ENCODE assay signal across 12 mouse cellular contexts in the genomic region with DNA sequence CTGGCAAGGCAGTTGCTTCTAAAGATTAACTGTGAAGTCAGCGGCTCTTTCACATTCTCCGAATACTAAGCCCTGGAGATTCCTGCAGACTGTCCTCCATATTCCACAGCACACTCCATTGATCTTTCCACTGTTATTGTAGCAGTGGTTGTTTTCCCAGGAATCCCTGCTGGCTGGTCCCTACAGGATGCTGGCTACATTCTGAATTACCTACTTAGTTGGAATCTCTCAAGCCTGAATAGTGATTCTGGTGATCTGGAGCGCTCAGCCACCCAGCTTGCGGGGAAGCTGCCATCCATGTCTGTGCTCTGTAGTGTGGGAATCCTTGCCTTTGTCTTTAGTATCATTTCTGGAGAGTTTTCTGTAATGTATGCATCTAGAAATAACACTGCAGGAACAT. TPM values are rescaled to one million over a fixed set of nuclear protein-coding genes. Genes with fewer than 3 reads are reported as not detected.
DNase-seq lines count a peak whose midpoint lies in the region; ATAC-seq lines count a peak whose summit lies in the region.
"Had no signal": no experiment of that assay in that cellular context is flagged by ENCODE, and none has a peak within 500 bp of the region (broad histone marks: within the 10 kb centered on the region; RNA-seq: fewer than 3 reads in every experiment).

No protein-coding gene starts in this region.

- H3K27me3 ChIP-seq in heart, embryonic 14.5 days (ENCODE audit: control insufficient read depth, insufficient read depth, low read length): no peaks in the 10 kb centered on the region
- no peaks in the 10 kb centered on the region for H3K27me3 ChIP-seq in forebrain, embryonic 13.5 days
- H3K27me3 ChIP-seq in midbrain, embryonic 10.5 days (ENCODE audit: low read depth, poor library complexity, severe bottlenecking): no peaks in the 10 kb centered on the region

- WGBS in heart, embryonic 14.5 days: 47% methylated on average over 4 of the region's 4 CpGs
- 13% methylated on average over 4 of the region's 4 CpGs for WGBS in forebrain, embryonic 13.5 days
- 11% methylated on average over 4 of the region's 4 CpGs for WGBS in midbrain, embryonic 10.5 days

- peak overlapping the region in 1 of 2 experiments; percentile 20; a peak in 2 of 4 replicates for H3K4me3 ChIP-seq in heart, embryonic 14.5 days (ENCODE audit: control insufficient read depth in 1 of 2, insufficient read depth in 1 of 2, low read depth in 1 of 2, low read length in 2 of 2)
- no peak overlapping the region for H3K4me3 ChIP-seq in forebrain, embryonic 13.5 days
- 0 out of 2 replicates have a peak overlapping the region, but pooled peaks have one; percentile 14 for H3K4me3 ChIP-seq in midbrain, embryonic 10.5 days

- peaks cover 3 to 10% of the 10 kb centered on the region in 2 experiments; a peak in 1 of 4 replicates for H3K4me1 ChIP-seq in heart, embryonic 14.5 days (ENCODE audit: control insufficient read depth in 2 of 2, insufficient read depth in 2 of 2, low read length in 2 of 2)
- peaks cover 17% of the 10 kb centered on the region; the same call in 1 of the 2 replicates for H3K4me1 ChIP-seq in forebrain, embryonic 13.5 days
- peaks cover 27% of the 10 kb centered on the region for H3K4me1 ChIP-seq in midbrain, embryonic 10.5 days

- no peak overlapping the region for H3K9ac ChIP-seq in heart, embryonic 14.5 days (ENCODE audit: low read length)
- H3K9ac ChIP-seq in forebrain, embryonic 13.5 days: no peak overlapping the region

- peak overlapping the region; percentile 59 for H3K4me2 ChIP-seq in heart, embryonic 14.5 days (ENCODE audit: low read length)
- peak overlapping the region; percentile 47 for H3K4me2 ChIP-seq in forebrain, embryonic 13.5 days

- no peaks in the 10 kb centered on the region for H3K36me3 ChIP-seq in heart, embryonic 14.5 days (ENCODE audit: control insufficient read depth, insufficient read depth, low read length)
- no peaks in the 10 kb centered on the region for H3K36me3 ChIP-seq in forebrain, embryonic 13.5 days (ENCODE audit: poor library complexity, severe bottlenecking)
- no peaks in the 10 kb centered on the region for H3K36me3 ChIP-seq in midbrain, embryonic 10.5 days

- no peak for ATAC-seq in heart, embryonic 14.5 days (ENCODE audit: insufficient number of reproducible peaks, insufficient read depth, low FRiP score, low read depth)
- ATAC-seq in forebrain, embryonic 13.5 days: peak; percentile 60
- ATAC-seq: intestine, embryonic 16.5 days had no signal

- no peak overlapping the region for H3K27ac ChIP-seq in heart, embryonic 14.5 days (replicated peaks in 1 of 2; ENCODE audit: control insufficient read depth in 1 of 2, insufficient read depth in 1 of 2, low read depth in 2 of 2, low read length in 2 of 2)
- H3K27ac ChIP-seq in forebrain, embryonic 13.5 days: peak overlapping the region; percentile 25; the same call in 1 of the 2 replicates
- H3K27ac ChIP-seq in midbrain, embryonic 10.5 days (replicated peaks): peak overlapping the region; percentile 68; the same call in 1 of the 2 replicates
- H3K27ac ChIP-seq: macrophage had no signal

- no peak for DNase-seq in heart, adult 9 months (ENCODE audit: low spot score in 2 of 2)
- DNase-seq in brain, adult 2 months (ENCODE audit: low read depth, low spot score): peak; percentile 56
- peak; percentile 23 for DNase-seq in midbrain, embryonic 10.5 days (ENCODE audit: low spot score)
- no peak for DNase-seq in testis, postnatal 14 days (ENCODE audit: low spot score)
- no peak for DNase-seq in embryo, embryonic 9.5 days (ENCODE audit: extremely low spot score)
- no peak for DNase-seq in layer of hippocampus, adult 11-12 months (ENCODE audit: low spot score)
- DNase-seq: adrenal gland, postnatal 14 days; thymus, postnatal 4 days had no signal

- H3K9me3 ChIP-seq in heart, embryonic 14.5 days (ENCODE audit: control insufficient read depth, low read length): no peaks in the 10 kb centered on the region
- no peaks in the 10 kb centered on the region for H3K9me3 ChIP-seq in forebrain, embryonic 13.5 days (replicated peaks)
- H3K9me3 ChIP-seq in midbrain, embryonic 10.5 days (replicated peaks): no peaks in the 10 kb centered on the region

RNA-seq across cellular contexts. Expression of a gene that starts 51.5 kb away (rescaled TPM):
- 0.67 and 1.5 TPM in 2 replicates for polyA plus RNA-seq in heart, embryonic 14.5 days (2014; fragmentation: Nextera tagmentation; extraction: Ambion mirVana)
- polyA plus RNA-seq in forebrain, embryonic 13.5 days (2015; fragmentation: Nextera tagmentation; extraction: Ambion mirVana): 43.3 and 43.7 TPM in 2 replicates
- polyA plus RNA-seq in midbrain, embryonic 10.5 days (2016; fragmentation: Nextera tagmentation; extraction: Ambion mirVana): 8.0 and 13.7 TPM in 2 replicates
- polyA plus RNA-seq: macrophage had no signal

Comparison
In these comparisons a context has a peak if more than half of its experiments do, and no peak if none do; other contexts are left out.
1. H3K27ac ChIP-seq: peak in forebrain, embryonic 13.5 days (single experiment) and midbrain, embryonic 10.5 days (single experiment); none in heart, embryonic 14.5 days (0 of 2).
2. DNase-seq: peak in brain, adult 2 months (single experiment) and midbrain, embryonic 10.5 days (single experiment); none in heart, adult 9 months (0 of 2), testis, postnatal 14 days (single experiment), embryo, embryonic 9.5 days (single experiment) and layer of hippocampus, adult 11-12 months (single experiment).